Mouse (Mus musculus): Measurements from ENCODE around the gene Pxn. TPM values are rescaled to one million over a fixed set of nuclear protein-coding genes. Genes with fewer than 3 reads are reported as not detected.

Gene Pxn
- polyA plus RNA-seq, 2 experiments, result 4.8 to 12.9 TPM

DNA sequence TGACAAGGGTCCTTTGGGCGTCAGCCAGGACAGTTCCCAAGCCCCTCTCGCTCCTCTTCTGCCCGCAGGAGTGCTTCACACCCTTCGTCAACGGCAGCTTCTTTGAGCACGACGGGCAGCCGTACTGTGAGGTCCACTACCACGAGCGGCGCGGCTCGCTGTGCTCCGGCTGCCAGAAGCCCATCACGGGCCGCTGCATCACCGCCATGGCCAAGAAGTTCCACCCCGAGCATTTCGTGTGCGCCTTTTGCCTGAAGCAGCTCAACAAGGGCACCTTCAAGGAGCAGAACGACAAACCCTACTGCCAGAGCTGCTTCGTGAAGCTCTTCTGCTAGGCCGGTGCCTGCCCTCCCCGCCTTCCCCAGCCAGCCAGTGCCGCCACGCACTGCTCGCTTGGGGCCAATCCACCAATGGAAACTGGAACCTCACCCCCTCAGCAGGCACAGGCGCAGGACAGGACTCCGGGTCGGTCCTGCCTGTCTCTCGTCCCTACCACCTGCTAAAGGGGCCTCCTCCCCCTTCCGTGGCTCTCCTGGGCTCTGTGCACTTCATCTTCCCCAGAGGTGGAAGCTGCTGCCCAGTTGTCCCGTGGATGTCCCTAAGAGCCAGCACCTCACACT lies 47.4 kb downstream of the Pxn start:
- Histone ChIP-seq H3K9ac (replicated peaks) (no peak overlapping the region), H3K4me2 (ENCODE audit: low read depth) (no peak overlapping the region), H3K36me3 (replicated peaks; ENCODE audit: control insufficient read depth, insufficient read depth, low read depth) (no peaks in the 10 kb centered on the region; the same call in 1 of the 2 replicates), H3K27ac (no peak overlapping the region), H3K4me1 (replicated peaks; ENCODE audit: control insufficient read depth in 2 of 2, insufficient read depth in 2 of 2, low read length in 1 of 2) (peaks cover 0 to 3% of the 10 kb centered on the region in 2 experiments; a peak in 1 of 4 replicates), H3K9me3 (ENCODE audit: control insufficient read depth, low read length) (no peaks in the 10 kb centered on the region), H3K4me3 (ENCODE audit: insufficient read depth in 1 of 2, low read depth in 2 of 2, low read length in 2 of 2) (no peak overlapping the region), H3K27me3 (ENCODE audit: control insufficient read depth, insufficient read depth, low read length) (no peaks in the 10 kb centered on the region)
- WGBS (ENCODE audit: insufficient replicate concordance), result 79% methylated on average over 33 of the region's 33 CpGs
- no peak for ATAC-seq (ENCODE audit: insufficient read depth)
- TF ChIP-seq EP300 (IDR thresholded peaks at IDR 0.05; ENCODE audit: low read depth) (no peak), CTCF (IDR thresholded peaks at IDR 0.05; ENCODE audit: low read depth) (no peak)
- DNase-seq (ENCODE audit: low read depth in 3 of 3, low spot score in 3 of 3), result no peak

DNA sequence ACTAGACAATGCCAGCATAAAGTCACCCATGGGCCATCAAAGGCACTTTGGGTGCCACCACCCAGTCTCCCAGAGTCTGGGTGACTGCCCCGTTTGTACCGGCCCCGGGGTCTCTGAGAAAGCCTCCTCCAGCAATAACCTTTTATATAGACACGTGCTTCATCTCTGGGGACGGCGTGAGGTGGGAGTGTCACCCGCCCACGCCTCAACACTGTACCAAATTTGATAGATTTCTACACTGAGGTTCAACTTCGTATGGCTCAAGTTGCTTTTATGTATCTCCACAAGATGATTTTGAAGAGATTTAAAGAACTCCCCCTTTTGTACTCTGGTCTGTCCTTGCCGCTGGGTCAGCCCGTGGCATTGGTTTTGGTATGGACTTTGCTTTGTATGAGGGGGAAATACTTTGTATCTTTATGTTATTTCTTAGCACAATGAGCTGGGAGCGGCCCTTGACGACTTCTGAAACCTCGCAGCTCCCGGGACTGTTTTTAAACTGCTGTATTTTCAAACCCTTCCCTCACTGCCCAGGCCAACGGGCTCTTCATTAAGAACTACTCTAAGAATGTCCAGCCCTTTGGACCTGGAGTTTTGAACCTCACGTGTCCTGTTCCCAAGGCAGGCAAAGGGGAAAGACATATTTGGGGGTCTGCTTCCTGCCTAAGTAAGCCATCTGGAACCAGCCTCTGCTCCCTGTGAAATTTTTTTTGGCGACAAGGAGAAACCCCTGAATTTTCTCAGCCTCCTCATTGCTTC lies 48.2 kb downstream of the Pxn start:
- H3K9me3 ChIP-seq (ENCODE audit: control insufficient read depth, low read length), result no peaks in the 10 kb centered on the region
- 75% methylated on average over 18 of the region's 18 CpGs for WGBS (ENCODE audit: insufficient replicate concordance)
- peaks cover 0 to 3% of the 10 kb centered on the region in 2 experiments; a peak in 1 of 4 replicates for H3K4me1 ChIP-seq (replicated peaks; ENCODE audit: control insufficient read depth in 2 of 2, insufficient read depth in 2 of 2, low read length in 1 of 2)
- ATAC-seq (ENCODE audit: insufficient read depth), result no peak
- no peak overlapping the region for H3K27ac ChIP-seq
- no peak overlapping the region for H3K9ac ChIP-seq (replicated peaks)
- H3K4me2 ChIP-seq (ENCODE audit: low read depth), result no peak overlapping the region
- TF ChIP-seq CTCF (IDR thresholded peaks at IDR 0.05; ENCODE audit: low read depth) (no peak), EP300 (IDR thresholded peaks at IDR 0.05; ENCODE audit: low read depth) (no peak)
- no peak for DNase-seq (ENCODE audit: low read depth in 3 of 3, low spot score in 3 of 3)
- H3K36me3 ChIP-seq (replicated peaks; ENCODE audit: control insufficient read depth, insufficient read depth, low read depth), result no peaks in the 10 kb centered on the region; the same call in 1 of the 2 replicates
- H3K27me3 ChIP-seq (ENCODE audit: control insufficient read depth, insufficient read depth, low read length), result no peaks in the 10 kb centered on the region
- no peak overlapping the region for H3K4me3 ChIP-seq (ENCODE audit: insufficient read depth in 1 of 2, low read depth in 2 of 2, low read length in 2 of 2)

- Histone ChIP-seq H3K4me1 (replicated peaks; ENCODE audit: control insufficient read depth in 2 of 2, insufficient read depth in 2 of 2, low read length in 1 of 2) (peaks cover 0 to 6% of the 10 kb centered on the region in 2 experiments; a peak in 2 of 4 replicates), H3K9ac (replicated peaks) (no peak overlapping the region), H3K27ac (no peak overlapping the region), H3K36me3 (replicated peaks; ENCODE audit: control insufficient read depth, insufficient read depth, low read depth) (peaks cover 10% of the 10 kb centered on the region), H3K4me2 (ENCODE audit: low read depth) (no peak overlapping the region), H3K27me3 (ENCODE audit: control insufficient read depth, insufficient read depth, low read length) (no peaks in the 10 kb centered on the region), H3K4me3 (ENCODE audit: insufficient read depth in 1 of 2, low read depth in 2 of 2, low read length in 2 of 2) (no peak overlapping the region), H3K9me3 (ENCODE audit: control insufficient read depth, low read length) (no peaks in the 10 kb centered on the region)
- DNase-seq (ENCODE audit: low read depth in 3 of 3, low spot score in 3 of 3) (peak; percentile 56 to 66 (median 61)), ATAC-seq (ENCODE audit: insufficient read depth) (no peak)
- TF ChIP-seq CTCF (IDR thresholded peaks at IDR 0.05; ENCODE audit: low read depth) (peak; percentile 99), EP300 (IDR thresholded peaks at IDR 0.05; ENCODE audit: low read depth) (no peak)
- WGBS (ENCODE audit: insufficient replicate concordance), result 10% methylated on average over 8 of the region's 8 CpGs
Measured at GRCm38 (mm10) chr5:115556217-115556616, 49.7 kb downstream of the Pxn start.

GRCm38 (mm10) chr5:115558182-115558794 lies 51.8 kb downstream of the Pxn start:
- Histone ChIP-seq H3K36me3 (replicated peaks; ENCODE audit: control insufficient read depth, insufficient read depth, low read depth) (peaks cover 30% of the 10 kb centered on the region), H3K4me1 (replicated peaks; ENCODE audit: control insufficient read depth in 2 of 2, insufficient read depth in 2 of 2, low read length in 1 of 2) (peaks cover 0 to 16% of the 10 kb centered on the region in 2 experiments; a peak in 3 of 4 replicates), H3K27me3 (ENCODE audit: control insufficient read depth, insufficient read depth, low read length) (no peaks in the 10 kb centered on the region), H3K4me3 (ENCODE audit: insufficient read depth in 1 of 2, low read depth in 2 of 2, low read length in 2 of 2) (no peak overlapping the region), H3K9ac (replicated peaks) (no peak overlapping the region), H3K27ac (no peak overlapping the region), H3K4me2 (ENCODE audit: low read depth) (no peak overlapping the region), H3K9me3 (ENCODE audit: control insufficient read depth, low read length) (no peaks in the 10 kb centered on the region)
- no peak for DNase-seq (ENCODE audit: low read depth in 3 of 3, low spot score in 3 of 3)
- TF ChIP-seq EP300 (IDR thresholded peaks at IDR 0.05; ENCODE audit: low read depth) (no peak), CTCF (IDR thresholded peaks at IDR 0.05; ENCODE audit: low read depth) (no peak)
- no peak for ATAC-seq (ENCODE audit: insufficient read depth)
- WGBS (ENCODE audit: insufficient replicate concordance), result 78% methylated on average over 14 of the region's 14 CpGs

All from liver, embryonic 14.5 days (tissue).